Mouse (Mus musculus): ENCODE measurements around the gene 5730409E04Rik. TPM values are rescaled to one million over a fixed set of nuclear protein-coding genes. Genes with fewer than 3 reads are reported as not detected.

Gene 5730409E04Rik
- total and polyA plus RNA-seq, 2 experiments from 2014 or later = 2.8 to 5.8 TPM

DNA sequence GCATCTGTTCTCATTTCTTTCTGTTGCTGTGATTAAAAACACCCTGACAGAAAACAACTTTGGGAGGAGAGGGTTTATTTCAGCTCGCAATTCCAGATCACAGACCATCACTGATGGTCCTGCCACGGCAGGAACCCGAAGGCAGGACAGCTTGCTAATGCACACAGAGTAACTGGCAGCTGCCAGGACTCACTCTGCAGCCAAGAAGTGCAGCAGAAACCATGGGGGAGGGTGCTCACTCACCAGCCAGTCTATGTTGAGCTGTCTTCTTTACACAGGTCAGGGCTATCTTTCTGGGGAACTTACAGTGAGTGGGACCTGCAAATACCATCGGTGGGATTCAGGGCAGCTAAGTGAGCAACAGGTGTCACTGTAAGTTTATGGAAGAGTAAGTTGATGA, 27.8 kb downstream of the 5730409E04Rik start:
- WGBS = 53% methylated on average over 4 of the region's 4 CpGs
- DNase-seq (ENCODE audit: low spot score) (no peak), ATAC-seq (ENCODE audit: insufficient read depth, low read depth) (no peak)
- no peak overlapping the region for H3K9ac ChIP-seq (replicated peaks; ENCODE audit: low read depth, low read length)
- no peaks in the 10 kb centered on the region for H3K4me1 ChIP-seq (ENCODE audit: control insufficient read depth, insufficient read depth)
- H3K4me2 ChIP-seq (ENCODE audit: low read depth, low read length) = no peak overlapping the region
- no peak overlapping the region for H3K4me3 ChIP-seq (ENCODE audit: low read depth, low read length)
- peaks cover 9% of the 10 kb centered on the region; the same call in 1 of the 2 replicates for H3K27me3 ChIP-seq (ENCODE audit: control insufficient read depth, insufficient read depth, low read length)
- H3K9me3 ChIP-seq (replicated peaks; ENCODE audit: control insufficient read depth, low read length) = no peaks in the 10 kb centered on the region
- H3K36me3 ChIP-seq (replicated peaks; ENCODE audit: control insufficient read depth, insufficient read depth, low read length) = no peaks in the 10 kb centered on the region
- TF ChIP-seq CTCF (IDR thresholded peaks at IDR 0.05; ENCODE audit: low read depth) = no peak
- no peak for TF ChIP-seq EP300 (IDR thresholded peaks at IDR 0.05; ENCODE audit: low read depth)
- H3K27ac ChIP-seq (ENCODE audit: low read depth) = no peak overlapping the region

DNA sequence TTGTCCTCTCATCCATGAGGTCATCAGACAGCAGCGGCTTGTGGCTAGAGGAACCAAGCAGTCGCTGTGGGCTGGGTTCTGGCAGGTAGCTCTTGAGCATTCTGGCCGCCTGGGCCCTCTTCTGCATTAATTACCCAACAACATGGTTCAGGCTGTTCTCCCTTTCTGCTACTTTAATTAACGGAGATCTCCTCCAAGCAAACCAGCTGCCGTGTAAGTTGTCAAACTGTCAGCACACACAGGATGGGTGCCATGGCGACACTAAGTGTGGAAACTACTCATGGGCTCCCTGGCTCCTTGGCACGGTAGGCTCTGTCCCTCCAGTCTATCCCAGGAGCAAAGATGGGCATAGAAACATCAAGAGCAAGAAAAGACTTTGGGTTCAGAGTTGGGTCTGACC, 29.7 kb downstream of the 5730409E04Rik start:
- Histone ChIP-seq H3K9ac (replicated peaks; ENCODE audit: low read depth, low read length) (no peak overlapping the region), H3K9me3 (replicated peaks; ENCODE audit: control insufficient read depth, low read length) (no peaks in the 10 kb centered on the region), H3K4me2 (ENCODE audit: low read depth, low read length) (no peak overlapping the region), H3K4me3 (ENCODE audit: low read depth, low read length) (no peak overlapping the region), H3K27ac (ENCODE audit: low read depth) (no peak overlapping the region), H3K4me1 (ENCODE audit: control insufficient read depth, insufficient read depth) (no peaks in the 10 kb centered on the region), H3K27me3 (ENCODE audit: control insufficient read depth, insufficient read depth, low read length) (peaks cover 9% of the 10 kb centered on the region; the same call in 1 of the 2 replicates), H3K36me3 (replicated peaks; ENCODE audit: control insufficient read depth, insufficient read depth, low read length) (no peaks in the 10 kb centered on the region)
- DNase-seq (ENCODE audit: low spot score) = no peak
- WGBS = 30% methylated on average over 7 of the region's 7 CpGs
- no peak for ATAC-seq (ENCODE audit: insufficient read depth, low read depth)
- TF ChIP-seq EP300 (IDR thresholded peaks at IDR 0.05; ENCODE audit: low read depth) (no peak), CTCF (IDR thresholded peaks at IDR 0.05; ENCODE audit: low read depth) (no peak)

DNA sequence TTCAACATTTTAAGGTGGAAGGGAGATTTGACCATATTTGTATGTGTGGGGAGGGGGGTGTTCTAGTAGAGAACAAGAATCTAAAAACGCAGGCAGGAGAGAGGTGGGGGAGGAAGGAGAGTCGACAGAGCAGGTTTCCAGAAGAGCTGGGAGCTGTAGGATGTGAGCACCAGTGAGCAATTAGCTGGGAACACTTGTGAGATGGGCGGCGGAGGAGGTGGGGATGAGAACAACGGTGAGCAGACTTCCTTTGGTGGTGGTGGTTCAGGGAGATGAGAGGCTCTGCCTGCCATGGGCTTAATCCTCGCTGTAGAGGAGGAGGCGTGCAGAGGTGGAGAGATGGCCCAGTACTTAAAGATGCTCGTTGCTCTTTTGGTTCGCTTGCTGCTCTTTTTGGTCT, 32.3 kb downstream of the 5730409E04Rik start:
- DNase-seq (ENCODE audit: low spot score) (no peak), ATAC-seq (ENCODE audit: insufficient read depth, low read depth) (no peak)
- Histone ChIP-seq H3K9ac (replicated peaks; ENCODE audit: low read depth, low read length) (no peak overlapping the region), H3K9me3 (replicated peaks; ENCODE audit: control insufficient read depth, low read length) (no peaks in the 10 kb centered on the region), H3K4me1 (ENCODE audit: control insufficient read depth, insufficient read depth) (no peaks in the 10 kb centered on the region), H3K4me3 (ENCODE audit: low read depth, low read length) (no peak overlapping the region), H3K27me3 (ENCODE audit: control insufficient read depth, insufficient read depth, low read length) (peaks cover 4% of the 10 kb centered on the region; the same call in 1 of the 2 replicates), H3K4me2 (ENCODE audit: low read depth, low read length) (no peak overlapping the region), H3K27ac (ENCODE audit: low read depth) (no peak overlapping the region), H3K36me3 (replicated peaks; ENCODE audit: control insufficient read depth, insufficient read depth, low read length) (no peaks in the 10 kb centered on the region)
- no peak for TF ChIP-seq CTCF (IDR thresholded peaks at IDR 0.05; ENCODE audit: low read depth)
- TF ChIP-seq EP300 (IDR thresholded peaks at IDR 0.05; ENCODE audit: low read depth) = no peak
- whole genome bisulfite sequencing = 40% methylated on average over 9 of the region's 9 CpGs

DNA sequence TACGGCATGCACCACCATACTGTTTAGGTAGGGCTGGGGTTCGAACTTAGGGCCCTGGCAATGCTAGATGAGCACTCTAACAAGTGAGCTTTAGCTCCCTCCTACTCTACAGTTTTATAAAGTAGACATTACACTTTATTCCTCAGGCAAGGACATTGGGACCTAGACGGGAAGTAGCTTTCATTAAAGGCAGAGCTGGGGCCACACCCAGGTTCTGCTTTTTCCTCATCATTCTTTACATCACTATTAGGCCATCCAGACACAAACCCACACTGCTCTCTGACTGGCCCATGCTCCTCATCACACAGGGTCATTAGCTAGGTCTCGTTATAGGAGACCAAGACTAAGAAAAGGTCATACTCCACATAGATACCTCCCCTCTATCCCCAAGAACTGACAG, 34.2 kb downstream of the 5730409E04Rik start:
- Histone ChIP-seq H3K27ac (ENCODE audit: low read depth) (no peak overlapping the region), H3K9me3 (replicated peaks; ENCODE audit: control insufficient read depth, low read length) (no peaks in the 10 kb centered on the region), H3K9ac (replicated peaks; ENCODE audit: low read depth, low read length) (no peak overlapping the region), H3K4me3 (ENCODE audit: low read depth, low read length) (no peak overlapping the region), H3K4me2 (ENCODE audit: low read depth, low read length) (no peak overlapping the region), H3K4me1 (ENCODE audit: control insufficient read depth, insufficient read depth) (no peaks in the 10 kb centered on the region), H3K36me3 (replicated peaks; ENCODE audit: control insufficient read depth, insufficient read depth, low read length) (no peaks in the 10 kb centered on the region), H3K27me3 (ENCODE audit: control insufficient read depth, insufficient read depth, low read length) (peaks cover 8% of the 10 kb centered on the region; the same call in 1 of the 2 replicates)
- no peak for DNase-seq (ENCODE audit: low spot score)
- TF ChIP-seq CTCF (IDR thresholded peaks at IDR 0.05; ENCODE audit: low read depth) = no peak
- ATAC-seq (ENCODE audit: insufficient read depth, low read depth) = no peak
- 66% methylated on average over 4 of the region's 4 CpGs for WGBS

DNA sequence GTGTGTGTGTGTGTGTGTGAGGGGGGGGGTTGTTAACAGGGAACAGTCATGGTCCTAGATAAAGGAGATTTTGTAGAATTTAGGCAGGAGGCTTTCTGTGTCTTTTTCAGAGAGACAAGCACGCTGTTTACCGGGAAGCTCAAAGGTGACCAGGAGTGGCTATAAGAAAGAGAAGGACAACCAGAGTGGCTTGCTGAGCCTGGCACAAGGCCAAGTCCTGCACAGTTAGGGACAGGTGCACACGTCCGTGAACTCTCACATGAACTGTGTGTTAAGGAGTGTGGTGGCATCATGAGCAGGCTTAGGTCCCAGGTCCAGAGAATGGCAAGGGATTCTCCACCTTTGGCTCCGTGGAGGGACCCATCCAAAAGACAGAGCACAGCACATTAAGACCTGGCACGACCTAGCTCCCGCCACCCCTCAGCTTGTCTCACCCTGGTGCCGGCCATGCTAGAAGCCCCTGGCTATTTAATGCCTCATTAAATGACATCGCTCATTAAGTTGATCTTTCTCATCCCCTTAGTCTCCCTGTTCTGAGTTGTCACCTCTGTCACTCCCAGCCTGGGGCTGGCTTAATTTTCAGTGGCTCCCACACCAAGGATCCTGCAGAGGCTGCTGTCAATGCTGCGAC, 34.8 kb downstream of the 5730409E04Rik start:
- no peak for DNase-seq (ENCODE audit: low spot score)
- Histone ChIP-seq H3K4me2 (ENCODE audit: low read depth, low read length) (no peak overlapping the region), H3K27ac (ENCODE audit: low read depth) (no peak overlapping the region), H3K9ac (replicated peaks; ENCODE audit: low read depth, low read length) (no peak overlapping the region), H3K4me3 (ENCODE audit: low read depth, low read length) (no peak overlapping the region), H3K4me1 (ENCODE audit: control insufficient read depth, insufficient read depth) (no peaks in the 10 kb centered on the region), H3K9me3 (replicated peaks; ENCODE audit: control insufficient read depth, low read length) (no peaks in the 10 kb centered on the region), H3K36me3 (replicated peaks; ENCODE audit: control insufficient read depth, insufficient read depth, low read length) (no peaks in the 10 kb centered on the region), H3K27me3 (ENCODE audit: control insufficient read depth, insufficient read depth, low read length) (0 out of 2 replicates have a peak, but pooled peaks cover 6% of the 10 kb centered on the region)
- TF ChIP-seq CTCF (IDR thresholded peaks at IDR 0.05; ENCODE audit: low read depth) (no peak), EP300 (IDR thresholded peaks at IDR 0.05; ENCODE audit: low read depth) (no peak)
- no peak for ATAC-seq (ENCODE audit: insufficient read depth, low read depth)
- WGBS = 75% methylated on average over 10 of the region's 10 CpGs

Data from heart, postnatal 0 days (tissue).